Mouse (Mus musculus) hindbrain, embryonic 10.5 days (tissue): ENCODE data around the gene Grhl3. TPM values are rescaled to one million over a fixed set of nuclear protein-coding genes. Genes with fewer than 3 reads are reported as not detected.

Experiments
- DNase-seq: peaks from one replicate; pipeline ENCODE4 v3.0.0-alpha.2; 2017; ENCODE audit warnings: low spot score
- H3K27ac ChIP-seq: fragments of 300-500 bp; sonication (generic); 2 replicates; pipeline ENCODE4 v1.5.1; 2016; ENCODE audit warnings: mild to moderate bottlenecking, moderate library complexity
- H3K27me3 ChIP-seq: fragments of 300-500 bp; sonication (generic); 2 replicates; pipeline ENCODE4 v1.6.1; 2016; ENCODE audit warnings: mild to moderate bottlenecking; ENCODE audit not compliant: poor library complexity, insufficient read depth, severe bottlenecking
- H3K36me3 ChIP-seq: fragments of 300-500 bp; sonication (generic); 2 replicates; pipeline ENCODE4 v1.6.1; 2016; ENCODE audit warnings: mild to moderate bottlenecking, moderate library complexity
- H3K4me1 ChIP-seq: fragments of 300-500 bp; sonication (generic); replicated peaks from 2 replicates; pipeline ENCODE4 v1.6.1; 2016; ENCODE audit warnings: mild to moderate bottlenecking
- H3K4me3 ChIP-seq: fragments of 300-500 bp; sonication (generic); 2 replicates; pipeline ENCODE4 v1.5.1; 2016; ENCODE audit warnings: mild to moderate bottlenecking, moderate library complexity
- H3K9me3 ChIP-seq: fragments of 300-500 bp; sonication (generic); 2 replicates; pipeline ENCODE4 v1.6.1; 2016; ENCODE audit warnings: mild to moderate bottlenecking, moderate library complexity
- WGBS: fragments of 180-500 bp; shearing (Covaris S2); methylation state at CpG from one replicate; pipeline ENCODE4 v1.1.7; 2016; 5-methylcytosine and 5-hydroxymethylcytosine counted together
- polyA plus RNA-seq: library from polyadenylated mRNA; unstranded; fragments of >200 nt; fragmentation: Nextera tagmentation; extraction: Ambion mirVana; gene quantifications from 2 replicates; pipeline ENCODE4 v1.2.1, GENCODE M21; 2016

Grhl3 gene
- polyA plus RNA-seq, 1 experiment from 2014 or later = 5.3 TPM

GRCm38 (mm10) chr4:135569201-135569600 lies 4.2 kb downstream of the Grhl3 start:
- no peaks in the 10 kb centered on the region for H3K9me3 ChIP-seq
- no peaks in the 10 kb centered on the region for H3K36me3 ChIP-seq
- peaks cover 87% of the 10 kb centered on the region for H3K27me3 ChIP-seq
- WGBS = 6% methylated on average over 11 of the region's 11 CpGs
- H3K4me1 ChIP-seq = peaks cover 77% of the 10 kb centered on the region
- H3K27ac ChIP-seq = no peak overlapping the region
- H3K4me3 ChIP-seq = peak overlapping the region; percentile 55; the same call in 1 of the 2 replicates
- DNase-seq = no peak

GRCm38 (mm10) chr4:135567484-135567883 lies 5.9 kb downstream of the Grhl3 start:
- Histone ChIP-seq H3K27ac (no peak overlapping the region), H3K4me3 (no peak overlapping the region), H3K9me3 (no peaks in the 10 kb centered on the region), H3K36me3 (no peaks in the 10 kb centered on the region), H3K27me3 (peaks cover 76% of the 10 kb centered on the region), H3K4me1 (peaks cover 60% of the 10 kb centered on the region)
- 67% methylated on average over 8 of the region's 8 CpGs for WGBS
- no peak for DNase-seq

- Histone ChIP-seq H3K36me3 (no peaks in the 10 kb centered on the region), H3K27ac (no peak overlapping the region), H3K27me3 (peaks cover 71% of the 10 kb centered on the region), H3K9me3 (no peaks in the 10 kb centered on the region), H3K4me1 (peaks cover 56% of the 10 kb centered on the region), H3K4me3 (no peak overlapping the region)
- no peak for DNase-seq
- WGBS = 50% methylated on average over 11 of the region's 11 CpGs
These were observed 6.4 kb downstream of the Grhl3 start for GRCm38 (mm10) chr4:135567042-135567441.

- H3K4me1 ChIP-seq = peaks cover 40% of the 10 kb centered on the region
- no peak for DNase-seq
- H3K27ac ChIP-seq = no peak overlapping the region
- H3K27me3 ChIP-seq = peaks cover 55% of the 10 kb centered on the region
- no peaks in the 10 kb centered on the region for H3K36me3 ChIP-seq
- H3K4me3 ChIP-seq = no peak overlapping the region
- H3K9me3 ChIP-seq = no peaks in the 10 kb centered on the region
- WGBS = 81% methylated on average over 9 of the region's 9 CpGs
These were observed 8.0 kb downstream of the Grhl3 start for GRCm38 (mm10) chr4:135565400-135565799.

- Histone ChIP-seq H3K27me3 (peaks cover 39% of the 10 kb centered on the region), H3K27ac (no peak overlapping the region), H3K4me1 (peaks cover 23% of the 10 kb centered on the region)
These were observed 9.6 kb downstream of the Grhl3 start for GRCm38 (mm10) chr4:135563794-135564193.

GRCm38 (mm10) chr4:135549323-135549722 lies 24.1 kb downstream of the Grhl3 start:
- Histone ChIP-seq H3K4me1 (peaks cover 74% of the 10 kb centered on the region), H3K27me3 (peaks cover 61% of the 10 kb centered on the region), H3K27ac (no peak overlapping the region), H3K36me3 (no peaks in the 10 kb centered on the region), H3K4me3 (no peak overlapping the region), H3K9me3 (no peaks in the 10 kb centered on the region)
- no peak for DNase-seq
- WGBS = 78% methylated on average over 6 of the region's 6 CpGs

More at GRCm38 (mm10) chr4:135563794-135564193, 9.6 kb downstream of the Grhl3 start:
- Histone ChIP-seq H3K9me3 (no peaks in the 10 kb centered on the region), H3K36me3 (no peaks in the 10 kb centered on the region), H3K4me3 (no peak overlapping the region)
- 70% methylated on average over 2 of the region's 2 CpGs for WGBS
- no peak for DNase-seq

GRCm38 (mm10) chr4:135548521-135549077 lies 24.8 kb downstream of the Grhl3 start:
- peaks cover 61% of the 10 kb centered on the region for H3K27me3 ChIP-seq
- H3K36me3 ChIP-seq = no peaks in the 10 kb centered on the region
- no peaks in the 10 kb centered on the region for H3K9me3 ChIP-seq
- no peak for DNase-seq
- H3K4me3 ChIP-seq = no peak overlapping the region
- peak overlapping the region; percentile 8; the same call in 1 of the 2 replicates for H3K27ac ChIP-seq
- WGBS = 42% methylated on average over 9 of the region's 9 CpGs
- H3K4me1 ChIP-seq = peaks cover 71% of the 10 kb centered on the region

GRCm38 (mm10) chr4:135548108-135548507 lies 25.3 kb downstream of the Grhl3 start:
- DNase-seq = no peak
- WGBS = 29% methylated on average over 7 of the region's 7 CpGs
- no peaks in the 10 kb centered on the region for H3K36me3 ChIP-seq
- peaks cover 61% of the 10 kb centered on the region for H3K27me3 ChIP-seq
- H3K4me3 ChIP-seq = no peak overlapping the region
- no peaks in the 10 kb centered on the region for H3K9me3 ChIP-seq
- peaks cover 66% of the 10 kb centered on the region for H3K4me1 ChIP-seq
- H3K27ac ChIP-seq = peak overlapping the region; percentile 8

GRCm38 (mm10) chr4:135547551-135547950 lies 25.9 kb downstream of the Grhl3 start:
- Histone ChIP-seq H3K4me3 (no peak overlapping the region), H3K9me3 (no peaks in the 10 kb centered on the region), H3K4me1 (peaks cover 61% of the 10 kb centered on the region), H3K27ac (peak overlapping the region; percentile 8; the same call in 1 of the 2 replicates), H3K36me3 (no peaks in the 10 kb centered on the region), H3K27me3 (peaks cover 55% of the 10 kb centered on the region)
- DNase-seq = no peak
- 75% methylated on average over 14 of the region's 14 CpGs for WGBS

GRCm38 (mm10) chr4:135546793-135547192 lies 26.6 kb downstream of the Grhl3 start:
- H3K4me1 ChIP-seq = peaks cover 53% of the 10 kb centered on the region
- H3K4me3 ChIP-seq = no peak overlapping the region
- peaks cover 52% of the 10 kb centered on the region for H3K27me3 ChIP-seq
- no peaks in the 10 kb centered on the region for H3K9me3 ChIP-seq
- WGBS = 90% methylated on average over 4 of the region's 4 CpGs
- no peak overlapping the region for H3K27ac ChIP-seq
- H3K36me3 ChIP-seq = no peaks in the 10 kb centered on the region
- DNase-seq = no peak

GRCm38 (mm10) chr4:135546008-135546407 lies 27.4 kb downstream of the Grhl3 start:
- no peaks in the 10 kb centered on the region for H3K36me3 ChIP-seq
- no peaks in the 10 kb centered on the region for H3K9me3 ChIP-seq
- WGBS = 88% methylated on average over 7 of the region's 7 CpGs
- H3K27me3 ChIP-seq = peaks cover 50% of the 10 kb centered on the region
- no peak for DNase-seq
- H3K27ac ChIP-seq = no peak overlapping the region
- peaks cover 49% of the 10 kb centered on the region for H3K4me1 ChIP-seq
- H3K4me3 ChIP-seq = no peak overlapping the region

- Histone ChIP-seq H3K36me3 (no peaks in the 10 kb centered on the region), H3K27me3 (peaks cover 41% of the 10 kb centered on the region), H3K27ac (peak overlapping the region; percentile 67; the same call in 1 of the 2 replicates), H3K4me3 (peak overlapping the region; percentile 30), H3K9me3 (no peaks in the 10 kb centered on the region), H3K4me1 (peaks cover 43% of the 10 kb centered on the region)
- 24% methylated on average over 8 of the region's 8 CpGs for WGBS
- no peak for DNase-seq
These were observed 28.3 kb downstream of the Grhl3 start for GRCm38 (mm10) chr4:135545080-135545511.

- Histone ChIP-seq H3K9me3 (no peaks in the 10 kb centered on the region), H3K27me3 (peaks cover 33% of the 10 kb centered on the region), H3K36me3 (no peaks in the 10 kb centered on the region), H3K27ac (no peak overlapping the region), H3K4me3 (no peak overlapping the region), H3K4me1 (peaks cover 46% of the 10 kb centered on the region)
- WGBS = 84% methylated on average over 2 of the region's 2 CpGs
- no peak for DNase-seq
These were observed 29.1 kb downstream of the Grhl3 start for GRCm38 (mm10) chr4:135544284-135544683.
